Mouse (Mus musculus) small intestine, adult 2 months (tissue): ENCODE data around the gene Susd3.
A peak's percentile ranks its signal among the peaks of the same experiment; 100 is the strongest.

Source experiments
- CTCF ChIP-seq: fragments of 200-500 bp; IDR thresholded peaks from 2 replicates; pipeline ENCODE4 v1.5.1; 2012; ENCODE audit warnings: low read depth, mild to moderate bottlenecking, control low read depth, inconsistent platforms, low read length, moderate library complexity, mixed read lengths; ENCODE audit not compliant: insufficient replicate concordance, insufficient read length; ENCODE audit errors: extremely low read depth
- POLR2A ChIP-seq: fragments of 200-500 bp; IDR thresholded peaks from 2 replicates; pipeline ENCODE4 v1.6.1; 2012; ENCODE audit warnings: low read depth, mild to moderate bottlenecking, control low read depth, inconsistent platforms, low read length, moderate library complexity

- peak; percentile 91 for TF ChIP-seq POLR2A
- TF ChIP-seq CTCF = no peak
Measured at GRCm38 (mm10) chr13:49187288-49188218, 61.0 kb downstream of the Susd3 start, which contains the start of gene Ninj1.
